Mouse (Mus musculus) midbrain, embryonic 14.5 days (tissue): ENCODE results near the gene Cd22. TPM values are rescaled to one million over a fixed set of nuclear protein-coding genes. Genes with fewer than 3 reads are reported as not detected.
A peak's percentile ranks its signal among the peaks of the same experiment; 100 is the strongest.

ENCODE experiments used
- ATAC-seq: fragments of 200-750 bp; cut with Nextera tagmentation; 2 replicates; pipeline ENCODE4 v1.8.0; 2017; ENCODE audit warnings: moderate number of reproducible peaks, moderate library complexity; ENCODE audit not compliant: low FRiP score, low TSS enrichment
- DNase-seq: peaks from one replicate; pipeline ENCODE4 v3.0.0-alpha.2; 2015
- H3K27ac ChIP-seq: fragments of 300-500 bp; sonication (generic); replicated peaks from 2 replicates; pipeline ENCODE4 v1.5.1; 2014; ENCODE audit warnings: mild to moderate bottlenecking, low read depth, low read length, moderate library complexity
- H3K27me3 ChIP-seq: fragments of 300-500 bp; sonication (generic); 2 replicates; pipeline ENCODE4 v1.6.1; 2014; ENCODE audit warnings: low read length, control low read depth, mixed read lengths; ENCODE audit not compliant: control insufficient read depth, insufficient read depth
- H3K36me3 ChIP-seq: fragments of 300-500 bp; sonication (generic); 2 replicates; pipeline ENCODE4 v1.6.1; 2014; ENCODE audit warnings: low read length, control low read depth; ENCODE audit not compliant: control insufficient read depth, insufficient read depth
- H3K4me1 ChIP-seq: fragments of 300-500 bp; sonication (generic); 2 replicates; pipeline ENCODE4 v1.6.1; 2014; ENCODE audit warnings: mild to moderate bottlenecking, antibody characterized with exemption, low read length, control low read depth; ENCODE audit not compliant: control insufficient read depth, insufficient read depth
- H3K4me2 ChIP-seq: fragments of 300-500 bp; sonication (generic); 2 replicates; pipeline ENCODE4 v1.6.1; 2014; ENCODE audit warnings: mild to moderate bottlenecking, low read length, moderate library complexity
- H3K4me3 ChIP-seq: fragments of 300-500 bp; sonication (generic); replicated peaks from 2 replicates; pipeline ENCODE4 v1.5.1; 2014; ENCODE audit warnings: low read depth, low read length
- H3K9ac ChIP-seq: fragments of 300-500 bp; sonication (generic); replicated peaks from 2 replicates; pipeline ENCODE4 v1.6.1; 2014; ENCODE audit warnings: mild to moderate bottlenecking, low read length, moderate library complexity
- H3K9me3 ChIP-seq: fragments of 300-500 bp; sonication (generic); 2 replicates; pipeline ENCODE4 v1.6.1; 2016; ENCODE audit warnings: low read length, control low read depth, mixed read lengths; ENCODE audit not compliant: control insufficient read depth
- WGBS: fragments of 180-500 bp; shearing (Covaris S2); extraction: QIAGEN DNeasy Blood & Tissue Kit; methylation state at CpG from one replicate; pipeline ENCODE4 v1.1.7; 2014; 5-methylcytosine and 5-hydroxymethylcytosine counted together
- polyA plus RNA-seq: library from polyadenylated mRNA; unstranded; fragments of >200 nt; fragmentation: Nextera tagmentation; extraction: Ambion mirVana; gene quantifications from 2 replicates; pipeline ENCODE4 v1.2.1, GENCODE M21; 2014

Cd22 gene
- polyA plus RNA-seq, 1 experiment from 2014 or later: not detected

- H3K9me3 ChIP-seq: no peaks in the 10 kb centered on the region
- no peaks in the 10 kb centered on the region for H3K4me1 ChIP-seq
- 71% methylated on average over 1 of the region's 1 CpGs for WGBS
- DNase-seq (no peak), ATAC-seq (no peak)
- H3K36me3 ChIP-seq: no peaks in the 10 kb centered on the region
- no peak overlapping the region for H3K4me2 ChIP-seq
- H3K9ac ChIP-seq: no peak overlapping the region
- no peaks in the 10 kb centered on the region for H3K27me3 ChIP-seq
- H3K4me3 ChIP-seq: no peak overlapping the region
- H3K27ac ChIP-seq: no peak overlapping the region
Observed at GRCm38 (mm10) chr7:30857746-30858145, 22.4 kb downstream of the Cd22 start.

GRCm38 (mm10) chr7:30856078-30856477 is 24.1 kb downstream of the Cd22 start, which contains the start of gene Ffar3:
Ffar3 (minus strand) TSS chr7:30856178.
- ATAC-seq: no peak
- Histone ChIP-seq H3K36me3 (no peaks in the 10 kb centered on the region), H3K4me1 (no peaks in the 10 kb centered on the region), H3K9me3 (no peaks in the 10 kb centered on the region), H3K27me3 (no peaks in the 10 kb centered on the region), H3K9ac (no peak within 1 kb of the TSS), H3K4me2 (no peak within 1 kb of the TSS), H3K27ac (no peak within 1 kb of the TSS), H3K4me3 (no peak within 1 kb of the TSS)
- no peak for DNase-seq
- 83% methylated on average over 6 of the region's 6 CpGs for WGBS

- no peaks in the 10 kb centered on the region for H3K27me3 ChIP-seq
- no peak overlapping the region for H3K9ac ChIP-seq
- H3K4me2 ChIP-seq: no peak overlapping the region
- H3K36me3 ChIP-seq: no peaks in the 10 kb centered on the region
- DNase-seq: no peak
- H3K27ac ChIP-seq: no peak overlapping the region
- WGBS: 87% methylated on average over 1 of the region's 1 CpGs
- ATAC-seq: no peak
- H3K9me3 ChIP-seq: no peaks in the 10 kb centered on the region
- H3K4me1 ChIP-seq: no peaks in the 10 kb centered on the region
- H3K4me3 ChIP-seq: no peak overlapping the region
Observed at GRCm38 (mm10) chr7:30851421-30851820, 28.7 kb downstream of the Cd22 start.

GRCm38 (mm10) chr7:30847934-30848333 is 32.2 kb downstream of the Cd22 start:
- ATAC-seq: no peak
- DNase-seq: no peak
- 83% methylated on average over 6 of the region's 6 CpGs for WGBS

GRCm38 (mm10) chr7:30847386-30847785 is 32.8 kb downstream of the Cd22 start:
- Histone ChIP-seq H3K9ac (no peak overlapping the region), H3K4me3 (no peak overlapping the region), H3K9me3 (no peaks in the 10 kb centered on the region), H3K27ac (no peak overlapping the region), H3K4me2 (no peak overlapping the region), H3K4me1 (peaks cover 6% of the 10 kb centered on the region; the same call in 1 of the 2 replicates), H3K27me3 (no peaks in the 10 kb centered on the region), H3K36me3 (no peaks in the 10 kb centered on the region)
- DNase-seq (no peak), ATAC-seq (no peak)
- WGBS: 77% methylated on average over 5 of the region's 5 CpGs

More at GRCm38 (mm10) chr7:30847934-30848333, 32.2 kb downstream of the Cd22 start:
- Histone ChIP-seq H3K9me3 (no peaks in the 10 kb centered on the region), H3K27ac (no peak overlapping the region), H3K9ac (no peak overlapping the region), H3K4me3 (no peak overlapping the region), H3K4me2 (no peak overlapping the region), H3K4me1 (peaks cover 6% of the 10 kb centered on the region; the same call in 1 of the 2 replicates), H3K36me3 (no peaks in the 10 kb centered on the region), H3K27me3 (no peaks in the 10 kb centered on the region)

GRCm38 (mm10) chr7:30846505-30847053 is 33.6 kb downstream of the Cd22 start:
- DNase-seq (no peak), ATAC-seq (no peak)
- Histone ChIP-seq H3K4me3 (no peak overlapping the region), H3K4me1 (peaks cover 6% of the 10 kb centered on the region; the same call in 1 of the 2 replicates), H3K27ac (no peak overlapping the region), H3K9me3 (no peaks in the 10 kb centered on the region), H3K36me3 (no peaks in the 10 kb centered on the region), H3K9ac (no peak overlapping the region), H3K4me2 (no peak overlapping the region), H3K27me3 (no peaks in the 10 kb centered on the region)
- 82% methylated on average over 2 of the region's 2 CpGs for WGBS

- Histone ChIP-seq H3K4me3 (no peak overlapping the region), H3K36me3 (no peaks in the 10 kb centered on the region), H3K4me2 (no peak overlapping the region), H3K27ac (peak overlapping the region; percentile 76), H3K27me3 (no peaks in the 10 kb centered on the region), H3K9me3 (no peaks in the 10 kb centered on the region), H3K9ac (no peak overlapping the region), H3K4me1 (peaks cover 6% of the 10 kb centered on the region; the same call in 1 of the 2 replicates)
- DNase-seq (peak; percentile 65), ATAC-seq (no peak)
- WGBS: 29% methylated on average over 7 of the region's 7 CpGs
Observed at GRCm38 (mm10) chr7:30844676-30845297, 35.4 kb downstream of the Cd22 start.

- H3K27ac ChIP-seq: no peak overlapping the region
- no peak overlapping the region for H3K4me2 ChIP-seq
- no peaks in the 10 kb centered on the region for H3K9me3 ChIP-seq
- 89% methylated on average over 5 of the region's 5 CpGs for WGBS
- no peak overlapping the region for H3K9ac ChIP-seq
- H3K4me3 ChIP-seq: no peak overlapping the region
- ATAC-seq (no peak), DNase-seq (no peak)
- no peaks in the 10 kb centered on the region for H3K27me3 ChIP-seq
- no peaks in the 10 kb centered on the region for H3K36me3 ChIP-seq
- peaks cover 6% of the 10 kb centered on the region; the same call in 1 of the 2 replicates for H3K4me1 ChIP-seq
Observed at GRCm38 (mm10) chr7:30842092-30842491, 38.0 kb downstream of the Cd22 start.

- 82% methylated on average over 4 of the region's 4 CpGs for WGBS
- H3K27me3 ChIP-seq: no peaks in the 10 kb centered on the region
Observed at GRCm38 (mm10) chr7:30841379-30841778, 38.8 kb downstream of the Cd22 start.

More at GRCm38 (mm10) chr7:30841379-30841778, 38.8 kb downstream of the Cd22 start:
- H3K36me3 ChIP-seq: no peaks in the 10 kb centered on the region
- H3K4me2 ChIP-seq: no peak overlapping the region
- H3K9ac ChIP-seq: no peak overlapping the region
- no peak overlapping the region for H3K27ac ChIP-seq
- H3K4me3 ChIP-seq: no peak overlapping the region
- ATAC-seq (no peak), DNase-seq (no peak)
- no peaks in the 10 kb centered on the region for H3K9me3 ChIP-seq
- peaks cover 6% of the 10 kb centered on the region; the same call in 1 of the 2 replicates for H3K4me1 ChIP-seq
